Mouse (Mus musculus) thymus, adult 2 months (tissue): ENCODE measurements around the gene Kcnh2. TPM values are rescaled to one million over a fixed set of nuclear protein-coding genes. Genes with fewer than 3 reads are reported as not detected.

Experiments used
- DNase-seq: peaks from one replicate; pipeline ENCODE4 v3.0.0; 2021
- H3K27ac ChIP-seq: fragments of 200-500 bp; 2 replicates; pipeline ENCODE4 v1.5.1; 2012; ENCODE audit warnings: low read length, control low read depth; ENCODE audit not compliant: control insufficient read depth, insufficient read depth
- H3K27me3 ChIP-seq: fragments of 200-500 bp; 2 replicates; pipeline ENCODE4 v1.6.1; 2012; ENCODE audit warnings: mild to moderate bottlenecking, low read length, moderate library complexity, mixed read lengths; ENCODE audit not compliant: control insufficient read depth, insufficient read depth
- H3K36me3 ChIP-seq: fragments of 200-500 bp; 2 replicates; pipeline ENCODE4 v1.6.1; 2012; ENCODE audit warnings: mild to moderate bottlenecking, low read length, moderate library complexity; ENCODE audit not compliant: control insufficient read depth, insufficient read depth
- H3K4me1 ChIP-seq: fragments of 200-500 bp; replicated peaks from 2 replicates; pipeline ENCODE4 v1.6.1; 2012; ENCODE audit warnings: low read length; ENCODE audit not compliant: control insufficient read depth, insufficient read depth
- H3K4me3 ChIP-seq: fragments of 200-500 bp; 2 replicates; pipeline ENCODE4 v1.5.1; 2012; ENCODE audit warnings: mild to moderate bottlenecking, low read length, control low read depth, moderate library complexity; ENCODE audit not compliant: control insufficient read depth, insufficient read depth
- CTCF ChIP-seq: fragments of 200-500 bp; IDR thresholded peaks from 2 replicates; pipeline ENCODE4 v1.5.1; 2012; ENCODE audit warnings: mild to moderate bottlenecking, control low read depth, low read length, moderate library complexity, borderline replicate concordance; ENCODE audit not compliant: control insufficient read depth, poor library complexity, insufficient read depth; ENCODE audit errors: extremely low read depth
- POLR2A ChIP-seq: fragments of 200-500 bp; IDR thresholded peaks from 2 replicates; pipeline ENCODE4 v1.6.1; 2012; ENCODE audit warnings: mild to moderate bottlenecking, low read length, control low read depth, moderate library complexity; ENCODE audit not compliant: control insufficient read depth, poor library complexity, insufficient read depth; ENCODE audit errors: extremely low read depth
- WGBS: fragments of 180-500 bp; shearing (Covaris S2); methylation state at CpG from one replicate; pipeline ENCODE4 v1.1.7; 2018; 5-methylcytosine and 5-hydroxymethylcytosine counted together
- polyA plus RNA-seq: library from polyadenylated mRNA; depleted of rRNA; stranded (reverse); fragments of >200 nt; gene quantifications from 2 replicates; pipeline ENCODE4 v1.2.3, GENCODE M21; 2012

Gene Kcnh2
- polyA plus RNA-seq, 1 experiment = 187 TPM

GRCm38 (mm10) chr5:24307118-24307777, 44.2 kb downstream of the Kcnh2 start:
- no peaks in the 10 kb centered on the region for H3K4me1 ChIP-seq
- no peaks in the 10 kb centered on the region for H3K36me3 ChIP-seq
- no peak overlapping the region for H3K4me3 ChIP-seq
- no peak overlapping the region for H3K27ac ChIP-seq
- WGBS = 85% methylated on average over 5 of the region's 5 CpGs
- no peaks in the 10 kb centered on the region for H3K27me3 ChIP-seq
- DNase-seq = no peak
- TF ChIP-seq POLR2A (no peak), CTCF (no peak)

- Histone ChIP-seq H3K36me3 (no peaks in the 10 kb centered on the region), H3K27me3 (no peaks in the 10 kb centered on the region), H3K4me1 (no peaks in the 10 kb centered on the region), H3K27ac (no peak overlapping the region), H3K4me3 (no peak overlapping the region)
- peak; percentile 39 for DNase-seq
- 22% methylated on average over 3 of the region's 3 CpGs for WGBS
- TF ChIP-seq CTCF = peak; percentile 73; the same call in 1 of the 2 replicates
- no peak for TF ChIP-seq POLR2A
Measured at GRCm38 (mm10) chr5:24303199-24303598, 48.2 kb downstream of the Kcnh2 start.

- Histone ChIP-seq H3K27me3 (no peaks in the 10 kb centered on the region), H3K27ac (no peak overlapping the region), H3K4me1 (no peaks in the 10 kb centered on the region), H3K36me3 (no peaks in the 10 kb centered on the region), H3K4me3 (no peak overlapping the region)
- 59% methylated on average over 5 of the region's 5 CpGs for WGBS
- TF ChIP-seq POLR2A (no peak), CTCF (no peak)
- no peak for DNase-seq
Measured at GRCm38 (mm10) chr5:24299845-24300589, 51.4 kb downstream of the Kcnh2 start.

GRCm38 (mm10) chr5:24291954-24292353, 59.5 kb downstream of the Kcnh2 start:
- no peak for TF ChIP-seq CTCF
- TF ChIP-seq POLR2A = no peak
- Histone ChIP-seq H3K4me1 (no peaks in the 10 kb centered on the region), H3K27me3 (no peaks in the 10 kb centered on the region; the same call in 1 of the 2 replicates), H3K4me3 (no peak overlapping the region), H3K36me3 (no peaks in the 10 kb centered on the region), H3K27ac (no peak overlapping the region)
- no peak for DNase-seq
- WGBS = 78% methylated on average over 3 of the region's 3 CpGs

- H3K27me3 ChIP-seq = no peaks in the 10 kb centered on the region; the same call in 1 of the 2 replicates
- no peak for DNase-seq
- H3K36me3 ChIP-seq = no peaks in the 10 kb centered on the region
- no peak overlapping the region for H3K4me3 ChIP-seq
- H3K27ac ChIP-seq = no peak overlapping the region
- 81% methylated on average over 7 of the region's 7 CpGs for WGBS
- H3K4me1 ChIP-seq = no peaks in the 10 kb centered on the region
- no peak for TF ChIP-seq CTCF
- TF ChIP-seq POLR2A = no peak
Measured at GRCm38 (mm10) chr5:24286221-24286970, 65.0 kb downstream of the Kcnh2 start.

- TF ChIP-seq POLR2A (no peak), CTCF (no peak)
- 82% methylated on average over 6 of the region's 6 CpGs for WGBS
Measured at GRCm38 (mm10) chr5:24284145-24284544, 67.3 kb downstream of the Kcnh2 start.

More at GRCm38 (mm10) chr5:24284145-24284544, 67.3 kb downstream of the Kcnh2 start:
- Histone ChIP-seq H3K4me3 (no peak overlapping the region), H3K36me3 (no peaks in the 10 kb centered on the region), H3K4me1 (no peaks in the 10 kb centered on the region), H3K27ac (no peak overlapping the region), H3K27me3 (no peaks in the 10 kb centered on the region)
- DNase-seq = no peak
